Mouse (Mus musculus) T-helper 17 cell (primary cell): ENCODE results near the gene Slc6a5.
"Not testable (repeated sequence)": the region's sequence is repeated elsewhere in the genome, so short reads cannot be mapped to it uniquely, and the experiment has no call there.

Experiments
- in situ Hi-C, 2 experiments: fragments of 300-600 bp; cut with MboI, MseI; formaldehyde crosslinking; loops; 1 replicate in 1 of 2; 2 replicates in 1 of 2; pipeline ENCODE4 v1.15.1; 2025; ENCODE audit warnings: high pct_unique_total_duplicates in 2 of 2

Gene Slc6a5

GRCm38 (mm10) chr7:49913164-49913563 lies 3.2 kb downstream of the Slc6a5 start:
- in situ Hi-C loops: loop anchor here in 1 of 2 experiments (10.0 kb wide), 1 partner anchor 288 kb away; no protein-coding TSS in a partner anchor

GRCm38 (mm10) chr7:49913728-49914328 lies 3.9 kb downstream of the Slc6a5 start:
- in situ Hi-C loops: loop anchor here in 1 of 2 experiments (10.0 kb wide), 1 partner anchor 289 kb away; no protein-coding TSS in a partner anchor

- in situ Hi-C loops: loop anchor here in 1 of 2 experiments (5.0 to 10.0 kb wide), 2 partner anchors 123 to 290 kb away; no protein-coding TSS in a partner anchor
Observed at GRCm38 (mm10) chr7:49914946-49915345, 5.0 kb downstream of the Slc6a5 start.

- in situ Hi-C loops: loop anchor here in 1 of 2 experiments (5.0 to 10.0 kb wide), 2 partner anchors 123 to 291 kb away; no protein-coding TSS in a partner anchor
Observed at GRCm38 (mm10) chr7:49915471-49915870, 5.5 kb downstream of the Slc6a5 start.

- in situ Hi-C loops: loop anchor here in 1 of 2 experiments (5.0 to 10.0 kb wide), 2 partner anchors 127 to 295 kb away; no protein-coding TSS in a partner anchor
Observed at GRCm38 (mm10) chr7:49919494-49919893, 9.5 kb downstream of the Slc6a5 start.

- in situ Hi-C loops: loop anchor here in 1 of 2 experiments (10.0 kb wide), 1 partner anchor 306 kb away; no protein-coding TSS in a partner anchor
Observed at GRCm38 (mm10) chr7:49920751-49921150, 10.8 kb downstream of the Slc6a5 start.

- in situ Hi-C loops: loop anchor here in 1 of 2 experiments (10.0 kb wide), 1 partner anchor 308 kb away; no protein-coding TSS in a partner anchor
Observed at GRCm38 (mm10) chr7:49922928-49923327, 13.0 kb downstream of the Slc6a5 start.

- in situ Hi-C loops: loop anchor here in 1 of 2 experiments (10.0 kb wide), 1 partner anchor 309 kb away; no protein-coding TSS in a partner anchor
Observed at GRCm38 (mm10) chr7:49923376-49923775, 13.4 kb downstream of the Slc6a5 start.

- in situ Hi-C loops: loop anchor here in 1 of 2 experiments (10.0 kb wide), 1 partner anchor 314 kb away; no protein-coding TSS in a partner anchor
Observed at GRCm38 (mm10) chr7:49928571-49928970, 18.6 kb downstream of the Slc6a5 start.

GRCm38 (mm10) chr7:49929999-49930398 lies 20.1 kb downstream of the Slc6a5 start:
- in situ Hi-C loops: loop anchor here in 1 of 2 experiments (10.0 kb wide), 1 partner anchor 315 kb away; no protein-coding TSS in a partner anchor

- in situ Hi-C loops: not testable (repeated sequence)
Observed at GRCm38 (mm10) chr7:49933386-49934115, 23.6 kb downstream of the Slc6a5 start.

- in situ Hi-C loops: no loop called here
Observed at GRCm38 (mm10) chr7:49936821-49937220, 26.9 kb downstream of the Slc6a5 start.

GRCm38 (mm10) chr7:49942023-49942422 lies 32.1 kb downstream of the Slc6a5 start:
- in situ Hi-C loops: no loop called here

- in situ Hi-C loops: no loop called here
Observed at GRCm38 (mm10) chr7:49942490-49942889, 32.5 kb downstream of the Slc6a5 start.

- in situ Hi-C loops: no loop called here
Observed at GRCm38 (mm10) chr7:49946691-49947090, 36.7 kb downstream of the Slc6a5 start.

GRCm38 (mm10) chr7:49953546-49954181 lies 43.7 kb downstream of the Slc6a5 start:
- in situ Hi-C loops: loop anchor here (5.0 to 25.0 kb wide), 3 partner anchors 1479 to 1589 kb away; no protein-coding TSS in a partner anchor

- in situ Hi-C loops: loop anchor here (5.0 to 25.0 kb wide), 3 partner anchors 1477 to 1590 kb away; no protein-coding TSS in a partner anchor
Observed at GRCm38 (mm10) chr7:49954834-49955233, 44.9 kb downstream of the Slc6a5 start.

- in situ Hi-C loops: loop anchor here (10.0 to 25.0 kb wide), 2 partner anchors 1480 to 1592 kb away; no protein-coding TSS in a partner anchor
Observed at GRCm38 (mm10) chr7:49957142-49957541, 47.2 kb downstream of the Slc6a5 start.

GRCm38 (mm10) chr7:49963764-49964163 lies 53.8 kb downstream of the Slc6a5 start:
- in situ Hi-C loops: loop anchor here in 1 of 2 experiments (25.0 kb wide), 1 partner anchor 1474 kb away; no protein-coding TSS in a partner anchor

GRCm38 (mm10) chr7:49969516-49969915 lies 59.6 kb downstream of the Slc6a5 start:
- in situ Hi-C loops: loop anchor here in 1 of 2 experiments (25.0 kb wide), 1 partner anchor 1468 kb away; no protein-coding TSS in a partner anchor
